21 mouse cellular contexts compared by ENCODE assay signal in the genomic region with DNA sequence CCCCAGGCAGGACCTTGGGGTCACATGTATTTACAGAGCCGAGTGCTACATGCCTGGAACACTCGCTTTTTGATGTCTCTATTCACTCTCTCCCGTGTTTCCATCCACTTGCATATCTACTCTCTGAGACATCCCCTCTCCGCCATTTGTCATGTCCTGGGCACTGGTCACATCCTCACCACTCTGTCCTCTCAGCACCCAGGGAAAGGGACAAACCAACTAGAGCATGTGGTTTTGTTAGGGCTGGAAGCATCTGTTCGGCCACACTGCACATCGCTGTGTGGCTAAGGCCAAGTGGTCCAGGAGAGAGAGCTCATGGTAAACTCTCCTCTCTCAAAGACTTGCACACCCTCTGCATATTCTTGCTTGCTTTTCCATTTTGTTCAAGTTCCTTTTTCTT.
A peak's percentile ranks its signal among the peaks of the same experiment; 100 is the strongest.
DNase-seq lines count a peak whose midpoint lies in the region; ATAC-seq lines count a peak whose summit lies in the region.
"Had no signal": no experiment of that assay in that cellular context is flagged by ENCODE, and none has a peak within 500 bp of the region (broad histone marks: within the 10 kb centered on the region; RNA-seq: fewer than 3 reads in every experiment).

No protein-coding gene starts in this region.

- DNase-seq in embryonic facial prominence, embryonic 10.5 days (ENCODE audit: low spot score) = no peak
- DNase-seq in heart, adult 11 months = peak; percentile 64
- no peak for DNase-seq in heart, adult 18-20 months
- peak; percentile 71 for DNase-seq in midbrain, embryonic 11.5 days (ENCODE audit: low spot score, missing footprints)
- DNase-seq in midbrain, embryonic 10.5 days (ENCODE audit: low spot score) = no peak
- DNase-seq: adrenal gland, adult 2 months; adrenal gland, adult 8-10 months; adrenal gland, postnatal 10 days; adrenal gland, postnatal 14 days; adrenal gland, postnatal 25 days; adrenal gland, postnatal 36 days; B cell, adult 2 months; cerebellum, adult 11 months; cerebellum, adult 11-12 months; cerebellum, adult 18-20 months had no signal

- no peaks in the 10 kb centered on the region for H3K27me3 ChIP-seq in embryonic facial prominence, embryonic 15.5 days
- no peaks in the 10 kb centered on the region for H3K27me3 ChIP-seq in embryonic facial prominence, embryonic 10.5 days (replicated peaks; ENCODE audit: low read depth, poor library complexity, severe bottlenecking)
- H3K27me3 ChIP-seq in midbrain, embryonic 11.5 days (ENCODE audit: control insufficient read depth, insufficient read depth, low read length) = no peaks in the 10 kb centered on the region
- H3K27me3 ChIP-seq in midbrain, embryonic 10.5 days (ENCODE audit: low read depth, poor library complexity, severe bottlenecking) = no peaks in the 10 kb centered on the region; the same call in 1 of the 2 replicates
- H3K27me3 ChIP-seq: CH12.LX, Patski had no signal

- 81% methylated on average over 6 of the region's 6 CpGs for WGBS in embryonic facial prominence, embryonic 15.5 days
- WGBS in embryonic facial prominence, embryonic 10.5 days = 79% methylated on average over 6 of the region's 6 CpGs
- WGBS in midbrain, embryonic 11.5 days = 77% methylated on average over 6 of the region's 6 CpGs
- 79% methylated on average over 6 of the region's 6 CpGs for WGBS in midbrain, embryonic 10.5 days

- H3K4me3 ChIP-seq in embryonic facial prominence, embryonic 15.5 days (replicated peaks) = no peak overlapping the region
- no peak overlapping the region for H3K4me3 ChIP-seq in embryonic facial prominence, embryonic 10.5 days
- H3K4me3 ChIP-seq in midbrain, embryonic 11.5 days (ENCODE audit: low read depth, low read length) = no peak overlapping the region
- no peak overlapping the region for H3K4me3 ChIP-seq in midbrain, embryonic 10.5 days

- no peak overlapping the region for H3K4me2 ChIP-seq in embryonic facial prominence, embryonic 15.5 days (replicated peaks)
- no peak overlapping the region for H3K4me2 ChIP-seq in midbrain, embryonic 11.5 days

- no peak for ATAC-seq in embryonic facial prominence, embryonic 15.5 days (ENCODE audit: insufficient number of reproducible peaks, low FRiP score, low TSS enrichment, low read depth)
- no peak for ATAC-seq in midbrain, embryonic 11.5 days (ENCODE audit: low FRiP score)
- ATAC-seq: activated CD4-positive, CD25-positive, alpha-beta regulatory T cell, adult 4 months; CD4-positive, CD25-positive, alpha-beta regulatory T cell, adult 4 months; Patski had no signal

- H3K9ac ChIP-seq in embryonic facial prominence, embryonic 15.5 days = no peak overlapping the region
- no peak overlapping the region for H3K9ac ChIP-seq in midbrain, embryonic 11.5 days (ENCODE audit: low read length)

- H3K9me3 ChIP-seq in embryonic facial prominence, embryonic 15.5 days (replicated peaks) = no peaks in the 10 kb centered on the region
- H3K9me3 ChIP-seq in embryonic facial prominence, embryonic 10.5 days = no peaks in the 10 kb centered on the region
- H3K9me3 ChIP-seq in midbrain, embryonic 11.5 days (ENCODE audit: control insufficient read depth, low read length) = no peaks in the 10 kb centered on the region
- H3K9me3 ChIP-seq in midbrain, embryonic 10.5 days (replicated peaks) = no peaks in the 10 kb centered on the region
- H3K9me3 ChIP-seq: G1E had no signal

- H3K27ac ChIP-seq in embryonic facial prominence, embryonic 15.5 days (replicated peaks) = 0 out of 2 replicates have a peak overlapping the region, but pooled peaks have one; percentile 72
- no peak overlapping the region for H3K27ac ChIP-seq in embryonic facial prominence, embryonic 10.5 days (replicated peaks)
- no peak overlapping the region for H3K27ac ChIP-seq in midbrain, embryonic 11.5 days (ENCODE audit: low read depth, low read length)
- H3K27ac ChIP-seq in midbrain, embryonic 10.5 days (replicated peaks) = no peak overlapping the region

- H3K36me3 ChIP-seq in embryonic facial prominence, embryonic 15.5 days = no peaks in the 10 kb centered on the region
- no peaks in the 10 kb centered on the region for H3K36me3 ChIP-seq in embryonic facial prominence, embryonic 10.5 days (replicated peaks)
- no peaks in the 10 kb centered on the region for H3K36me3 ChIP-seq in midbrain, embryonic 11.5 days (ENCODE audit: control insufficient read depth, insufficient read depth, low read length)
- no peaks in the 10 kb centered on the region for H3K36me3 ChIP-seq in midbrain, embryonic 10.5 days
- H3K36me3 ChIP-seq: G1E had no signal

- peaks cover 10% of the 10 kb centered on the region for H3K4me1 ChIP-seq in embryonic facial prominence, embryonic 15.5 days
- peaks cover 37% of the 10 kb centered on the region for H3K4me1 ChIP-seq in embryonic facial prominence, embryonic 10.5 days
- no peaks in the 10 kb centered on the region for H3K4me1 ChIP-seq in midbrain, embryonic 11.5 days (ENCODE audit: control insufficient read depth, insufficient read depth, low read length)
- peaks cover 10% of the 10 kb centered on the region for H3K4me1 ChIP-seq in midbrain, embryonic 10.5 days

Comparison
In these comparisons a context has a peak if more than half of its experiments do, and no peak if none do; other contexts are left out.
1. DNase-seq: peak in heart, adult 11 months (single experiment) and midbrain, embryonic 11.5 days (single experiment); none in embryonic facial prominence, embryonic 10.5 days (single experiment), heart, adult 18-20 months (0 of 2) and midbrain, embryonic 10.5 days (single experiment).